Mouse (Mus musculus) myocyte (in vitro differentiated cells): ENCODE measurements at regions not wholly inside any gene's neighbourhood (a gene's known extent, or its start where the extent isn't known, plus 50 kb on each side); places are given as distances from the start of the nearest gene placed in this dataset.
A peak's percentile ranks its signal among the peaks of the same experiment; 100 is the strongest.

Source experiments
- H3K27me3 ChIP-seq: one replicate; pipeline ENCODE4 v1.6.1; 2011; ENCODE audit not compliant: control insufficient read depth, insufficient read depth, insufficient read length
- H3K36me3 ChIP-seq: one replicate; pipeline ENCODE4 v1.6.1; 2011; ENCODE audit not compliant: control insufficient read depth, insufficient read depth
- H3K4me2 ChIP-seq: one replicate; pipeline ENCODE4 v1.6.1; 2011; ENCODE audit warnings: low read depth, control low read depth
- H3K4me3 ChIP-seq: one replicate; pipeline ENCODE4 v1.5.1; 2011; ENCODE audit warnings: mild to moderate bottlenecking, control low read depth, moderate library complexity
- H3K79me2 ChIP-seq: one replicate; pipeline ENCODE4 v1.6.1; 2011; ENCODE audit not compliant: control insufficient read depth, insufficient read depth
- H3ac ChIP-seq: one replicate; pipeline ENCODE4 v1.6.1; 2011; ENCODE audit not compliant: control insufficient read depth, insufficient read length
- CEBPB ChIP-seq: IDR thresholded peaks from 2 replicates; pipeline ENCODE4 v1.6.1; 2011; ENCODE audit warnings: mild to moderate bottlenecking, moderate library complexity; ENCODE audit not compliant: poor library complexity, insufficient read depth, severe bottlenecking
- E2F4 ChIP-seq: IDR thresholded peaks from one replicate; pipeline ENCODE4 v1.6.1; 2011; ENCODE audit warnings: mild to moderate bottlenecking, control low read depth, moderate library complexity; ENCODE audit not compliant: insufficient read depth
- MAX ChIP-seq: IDR thresholded peaks from one replicate; pipeline ENCODE4 v1.6.1; 2011; ENCODE audit warnings: low read depth, mild to moderate bottlenecking, control low read depth
- MYOD1 ChIP-seq, 3 experiments: IDR thresholded peaks; one replicate each; pipeline ENCODE4 v1.6.1; 2011; ENCODE audit warnings: control low read depth in 2 of 3, low read depth in 2 of 3, mild to moderate bottlenecking in 2 of 3, moderate library complexity in 1 of 3; ENCODE audit not compliant: insufficient read length in 2 of 3, control insufficient read depth in 1 of 3
- MYOG ChIP-seq, 3 experiments: IDR thresholded peaks; one replicate each; pipeline ENCODE4 v1.6.1; 2011; ENCODE audit warnings: control low read depth in 2 of 3, low read depth in 2 of 3, mild to moderate bottlenecking in 2 of 3; ENCODE audit not compliant: insufficient read length in 2 of 3, control insufficient read depth in 1 of 3, insufficient read depth in 1 of 3
- POLR2A ChIP-seq: IDR thresholded peaks from one replicate; pipeline ENCODE4 v1.6.1; 2011; ENCODE audit warnings: low read depth, mild to moderate bottlenecking, control low read depth, moderate library complexity; ENCODE audit not compliant: insufficient read length
- POLR2AphosphoS2 ChIP-seq: IDR thresholded peaks from one replicate; pipeline ENCODE4 v1.6.1; 2011; ENCODE audit warnings: low read depth, control low read depth; ENCODE audit not compliant: insufficient read length
- REST ChIP-seq: IDR thresholded peaks from one replicate; pipeline ENCODE4 v1.6.1; 2011; ENCODE audit warnings: mild to moderate bottlenecking, control low read depth, moderate library complexity; ENCODE audit not compliant: insufficient read depth, insufficient read length
- SRF ChIP-seq: IDR thresholded peaks from one replicate; pipeline ENCODE4 v1.6.1; 2011; ENCODE audit warnings: low read depth; ENCODE audit not compliant: control insufficient read depth, insufficient read length
- TCF12 ChIP-seq: IDR thresholded peaks from one replicate; pipeline ENCODE4 v1.6.1; 2011; ENCODE audit warnings: mild to moderate bottlenecking, control low read depth; ENCODE audit not compliant: poor library complexity, insufficient read depth, severe bottlenecking
- TCF3 ChIP-seq: IDR thresholded peaks from one replicate; pipeline ENCODE4 v1.6.1; 2011; ENCODE audit warnings: low read depth, control low read depth; ENCODE audit not compliant: insufficient read length
- USF1 ChIP-seq: IDR thresholded peaks from one replicate; pipeline ENCODE4 v1.6.1; 2011; ENCODE audit warnings: low read depth, mild to moderate bottlenecking, control low read depth, moderate library complexity

DNA sequence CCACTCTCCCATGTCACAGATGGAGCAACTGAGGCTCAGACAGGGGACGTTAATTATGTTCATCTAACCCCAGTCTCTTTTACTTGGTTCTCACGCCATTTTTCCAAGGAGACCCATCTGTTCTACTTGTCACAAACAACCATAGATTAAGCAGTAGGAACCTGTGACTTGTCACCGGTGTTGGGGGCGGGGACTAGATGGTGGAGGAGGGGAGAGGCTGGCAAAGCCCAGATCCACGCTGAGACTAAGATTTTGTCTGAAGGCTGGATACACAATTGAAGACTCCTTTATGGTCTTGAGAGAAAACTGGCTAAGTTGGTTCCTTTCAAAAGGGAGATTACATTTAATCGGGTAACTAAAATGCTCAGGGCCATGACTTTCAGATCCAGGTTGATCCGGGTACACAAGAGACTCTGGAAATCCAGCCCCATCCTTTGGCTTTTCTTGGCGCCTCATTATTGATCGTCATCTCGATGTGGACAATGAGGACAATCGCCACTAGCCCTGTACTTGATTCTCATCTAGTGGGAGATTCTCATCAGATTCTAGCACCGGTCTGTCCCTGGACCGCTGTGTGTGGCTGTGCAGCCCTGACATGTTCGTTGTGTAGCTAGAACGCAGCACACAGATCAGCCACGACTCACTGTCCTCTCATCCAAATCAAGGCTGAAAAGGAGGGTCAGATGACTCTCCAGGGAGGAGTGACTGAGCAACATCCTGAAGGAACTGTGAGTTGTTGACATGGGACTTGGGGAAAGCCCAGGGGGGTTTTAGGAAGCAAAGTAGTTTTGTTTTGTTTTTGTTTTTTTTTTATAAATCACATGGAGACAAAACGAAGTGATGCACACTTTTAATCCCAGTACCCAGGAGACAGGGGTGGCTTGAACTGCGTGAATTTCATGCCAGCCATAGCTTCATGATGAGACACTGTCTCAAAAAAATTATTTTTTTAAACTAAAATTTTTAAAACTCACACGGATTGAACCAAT lies 83.1 kb upstream of the Med13l start:
- TF ChIP-seq TCF12 (no peak), MYOG (IDR thresholded peaks at IDR 0.05; ENCODE audit: control insufficient read depth in 1 of 3, insufficient read depth in 1 of 3, insufficient read length in 2 of 3, low read depth in 2 of 3) (no peak), MYOD1 (IDR thresholded peaks at IDR 0.05; ENCODE audit: control insufficient read depth in 1 of 3, insufficient read length in 2 of 3, low read depth in 2 of 3) (no peak), E2F4 (no peak)

GRCm38 (mm10) chr5:118478120-118478768 lies 82.2 kb upstream of the Med13l start:
- Histone ChIP-seq H3K36me3 (no peaks in the 10 kb centered on the region), H3K4me3 (no peak overlapping the region), H3ac (no peak overlapping the region), H3K79me2 (no peaks in the 10 kb centered on the region), H3K27me3 (no peaks in the 10 kb centered on the region), H3K4me2 (peak overlapping the region; percentile 51)
- TF ChIP-seq POLR2AphosphoS2 (no peak), E2F4 (peak; percentile 78), USF1 (no peak)

More for the DNA sequence above, 83.1 kb upstream of the Med13l start:
- Histone ChIP-seq H3K27me3 (no peaks in the 10 kb centered on the region), H3ac (no peak overlapping the region), H3K36me3 (no peaks in the 10 kb centered on the region), H3K79me2 (no peaks in the 10 kb centered on the region), H3K4me2 (peak overlapping the region; percentile 51), H3K4me3 (no peak overlapping the region)

- no peak for TF ChIP-seq MYOG (IDR thresholded peaks at IDR 0.05; ENCODE audit: control insufficient read depth in 1 of 3, insufficient read depth in 1 of 3, insufficient read length in 2 of 3, low read depth in 2 of 3)
- TF ChIP-seq CEBPB: no peak
- TF ChIP-seq POLR2A: no peak
- no peak for TF ChIP-seq USF1
- no peak for TF ChIP-seq TCF3
- TF ChIP-seq E2F4: no peak
- no peak for TF ChIP-seq POLR2AphosphoS2
- TF ChIP-seq SRF: no peak
- no peak for TF ChIP-seq MAX
- TF ChIP-seq MYOD1 (IDR thresholded peaks at IDR 0.05; ENCODE audit: control insufficient read depth in 1 of 3, insufficient read length in 2 of 3, low read depth in 2 of 3): no peak
- no peak for TF ChIP-seq TCF12
- no peak for TF ChIP-seq REST
- H3K36me3 ChIP-seq: no peaks in the 10 kb centered on the region
- no peak overlapping the region for H3ac ChIP-seq
- H3K79me2 ChIP-seq: no peaks in the 10 kb centered on the region
- H3K4me3 ChIP-seq: no peak overlapping the region
- no peaks in the 10 kb centered on the region for H3K27me3 ChIP-seq
- no peak overlapping the region for H3K4me2 ChIP-seq
These were observed 80.5 kb upstream of the Med13l start for GRCm38 (mm10) chr5:118480000-118480399.

GRCm38 (mm10) chr5:118480965-118481793 lies 79.3 kb upstream of the Med13l start:
- Histone ChIP-seq H3K79me2 (no peaks in the 10 kb centered on the region), H3ac (no peak overlapping the region), H3K27me3 (no peaks in the 10 kb centered on the region), H3K4me3 (no peak overlapping the region), H3K36me3 (no peaks in the 10 kb centered on the region), H3K4me2 (no peak overlapping the region)
- TF ChIP-seq REST (no peak), MYOD1 (IDR thresholded peaks at IDR 0.05; ENCODE audit: control insufficient read depth in 1 of 3, insufficient read length in 2 of 3, low read depth in 2 of 3) (no peak), MYOG (IDR thresholded peaks at IDR 0.05; ENCODE audit: control insufficient read depth in 1 of 3, insufficient read depth in 1 of 3, insufficient read length in 2 of 3, low read depth in 2 of 3) (no peak), POLR2AphosphoS2 (no peak), CEBPB (no peak), USF1 (no peak), POLR2A (no peak), TCF3 (no peak)

DNA sequence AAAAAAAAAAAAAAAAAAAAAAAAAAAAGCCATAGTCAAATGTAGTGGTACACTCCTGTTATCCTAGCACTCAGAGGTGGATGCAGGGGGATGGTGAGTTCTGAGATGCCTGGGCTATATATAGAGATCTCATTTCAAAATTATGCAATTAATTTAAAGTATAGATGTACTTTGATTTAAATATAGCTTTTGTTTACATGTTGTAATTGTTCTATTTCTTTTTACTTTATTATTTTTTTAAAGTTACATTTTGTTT lies 78.8 kb upstream of the Med13l start:
- Histone ChIP-seq H3K36me3 (no peaks in the 10 kb centered on the region), H3K79me2 (no peaks in the 10 kb centered on the region), H3K4me3 (no peak overlapping the region), H3K4me2 (no peak overlapping the region), H3K27me3 (no peaks in the 10 kb centered on the region), H3ac (no peak overlapping the region)
- no peak for TF ChIP-seq POLR2A
- no peak for TF ChIP-seq CEBPB
- no peak for TF ChIP-seq MYOD1 (IDR thresholded peaks at IDR 0.05; ENCODE audit: control insufficient read depth in 1 of 3, insufficient read length in 2 of 3, low read depth in 2 of 3)
- no peak for TF ChIP-seq E2F4
- no peak for TF ChIP-seq POLR2AphosphoS2
- no peak for TF ChIP-seq SRF
- no peak for TF ChIP-seq REST
- TF ChIP-seq MAX: no peak
- TF ChIP-seq USF1: no peak
